Mouse (Mus musculus) hindbrain, postnatal 0 days (tissue): ENCODE data around the gene Adam30. TPM values are rescaled to one million over a fixed set of nuclear protein-coding genes. Genes with fewer than 3 reads are reported as not detected.
A peak's percentile ranks its signal among the peaks of the same experiment; 100 is the strongest.

Source experiments
- ATAC-seq: fragments of 200-750 bp; cut with Nextera tagmentation; 2 replicates; pipeline ENCODE4 v1.8.0; 2017; ENCODE audit warnings: mild to moderate bottlenecking, moderate TSS enrichment, moderate library complexity
- DNase-seq: peaks from one replicate; pipeline ENCODE4 v3.0.0-alpha.2; 2015; ENCODE audit warnings: low spot score
- H3K27ac ChIP-seq: fragments of 300-500 bp; sonication (generic); 2 replicates; pipeline ENCODE4 v1.5.1; 2014; ENCODE audit warnings: mild to moderate bottlenecking
- H3K27me3 ChIP-seq: fragments of 300-500 bp; sonication (generic); 2 replicates; pipeline ENCODE4 v1.6.1; 2014; ENCODE audit warnings: low read length, mixed read lengths; ENCODE audit not compliant: insufficient read depth
- H3K36me3 ChIP-seq: fragments of 300-500 bp; sonication (generic); 2 replicates; pipeline ENCODE4 v1.6.1; 2014; ENCODE audit warnings: low read length, mixed read lengths; ENCODE audit not compliant: insufficient read depth
- H3K4me1 ChIP-seq: fragments of 300-500 bp; sonication (generic); 2 replicates; pipeline ENCODE4 v1.6.1; 2014; ENCODE audit warnings: antibody characterized with exemption, low read length, mixed read lengths; ENCODE audit not compliant: insufficient read depth
- H3K4me2 ChIP-seq: fragments of 300-500 bp; sonication (generic); 2 replicates; pipeline ENCODE4 v1.6.1; 2014; ENCODE audit warnings: low read depth, mild to moderate bottlenecking, low read length, moderate library complexity, mixed read lengths
- H3K4me3 ChIP-seq: fragments of 300-500 bp; sonication (generic); 2 replicates; pipeline ENCODE4 v1.5.1; 2014; ENCODE audit warnings: low read length
- H3K9ac ChIP-seq: fragments of 300-500 bp; sonication (generic); replicated peaks from 2 replicates; pipeline ENCODE4 v1.6.1; 2014; ENCODE audit warnings: mild to moderate bottlenecking, low read length, moderate library complexity, mixed read lengths
- H3K9me3 ChIP-seq: fragments of 300-500 bp; sonication (generic); 2 replicates; pipeline ENCODE4 v1.6.1; 2016; ENCODE audit warnings: low read length, mixed read lengths
- CTCF ChIP-seq: IDR thresholded peaks from 2 replicates; pipeline ENCODE4 v1.5.1; 2016; ENCODE audit warnings: antibody characterized with exemption, control low read depth, low read depth
- WGBS: fragments of 180-500 bp; shearing (Covaris S2); extraction: QIAGEN DNeasy Blood & Tissue Kit; methylation state at CpG from one replicate; pipeline ENCODE4 v1.1.7; 2014; 5-methylcytosine and 5-hydroxymethylcytosine counted together
- polyA plus RNA-seq: library from polyadenylated mRNA; unstranded; fragments of >200 nt; fragmentation: Nextera tagmentation; extraction: Ambion mirVana; gene quantifications from 2 replicates; pipeline ENCODE4 v1.2.1, GENCODE M21; 2015
- total RNA-seq: library from RNA; depleted of rRNA; stranded (reverse); fragments of >200 nt; gene quantifications from 2 replicates; pipeline ENCODE4 v1.2.3, GENCODE M21; 2014

Adam30 gene
- total and polyA plus RNA-seq, 2 experiments from 2014 or later, result 0.10 TPM; not detected in 1

GRCm38 (mm10) chr3:98132636-98133035 lies 27.8 kb upstream of the Adam30 start:
- H3K9ac ChIP-seq, result no peak overlapping the region
- H3K4me2 ChIP-seq, result no peak overlapping the region
- H3K27ac ChIP-seq, result no peak overlapping the region
- ATAC-seq (no peak), DNase-seq (no peak)
- no peak overlapping the region for H3K4me3 ChIP-seq
- H3K9me3 ChIP-seq, result no peaks in the 10 kb centered on the region
- no peaks in the 10 kb centered on the region for H3K4me1 ChIP-seq
- WGBS, result 86% methylated on average over 8 of the region's 8 CpGs
- H3K36me3 ChIP-seq, result peaks cover 12% of the 10 kb centered on the region
- no peaks in the 10 kb centered on the region for H3K27me3 ChIP-seq
- TF ChIP-seq CTCF, result no peak

- H3K27ac ChIP-seq, result no peak overlapping the region
- WGBS, result 93% methylated on average over 15 of the region's 15 CpGs
- H3K4me2 ChIP-seq, result no peak overlapping the region
- no peak for TF ChIP-seq CTCF
- DNase-seq (no peak), ATAC-seq (no peak)
- no peaks in the 10 kb centered on the region for H3K27me3 ChIP-seq
- no peaks in the 10 kb centered on the region for H3K4me1 ChIP-seq
- no peak overlapping the region for H3K9ac ChIP-seq
- H3K36me3 ChIP-seq, result peaks cover 23% of the 10 kb centered on the region
- H3K4me3 ChIP-seq, result no peak overlapping the region
- no peaks in the 10 kb centered on the region for H3K9me3 ChIP-seq
These were observed 19.0 kb upstream of the Adam30 start for GRCm38 (mm10) chr3:98141456-98141855.

- Histone ChIP-seq H3K4me2 (no peak overlapping the region), H3K27me3 (no peaks in the 10 kb centered on the region), H3K36me3 (peaks cover 24% of the 10 kb centered on the region), H3K4me1 (no peaks in the 10 kb centered on the region), H3K4me3 (no peak overlapping the region), H3K9me3 (no peaks in the 10 kb centered on the region), H3K9ac (no peak overlapping the region), H3K27ac (no peak overlapping the region)
- TF ChIP-seq CTCF, result no peak
- WGBS, result 95% methylated on average over 13 of the region's 13 CpGs
- no peak for ATAC-seq
- no peak for DNase-seq
These were observed 17.6 kb upstream of the Adam30 start for GRCm38 (mm10) chr3:98142862-98143261.

- Histone ChIP-seq H3K36me3 (peaks cover 16% of the 10 kb centered on the region; the same call in 1 of the 2 replicates), H3K4me3 (no peak overlapping the region), H3K4me1 (no peaks in the 10 kb centered on the region), H3K4me2 (no peak overlapping the region), H3K9me3 (no peaks in the 10 kb centered on the region), H3K9ac (no peak overlapping the region), H3K27ac (peak overlapping the region; percentile 41; the same call in 1 of the 2 replicates), H3K27me3 (no peaks in the 10 kb centered on the region)
- DNase-seq (no peak), ATAC-seq (peak; percentile 34; the same call in 1 of the 2 replicates)
- TF ChIP-seq CTCF, result no peak
- 63% methylated on average over 10 of the region's 10 CpGs for WGBS
These were observed 15.2 kb upstream of the Adam30 start for GRCm38 (mm10) chr3:98145204-98145603.

- ATAC-seq, result no peak
- H3K4me3 ChIP-seq, result no peak overlapping the region
- WGBS, result 92% methylated on average over 29 of the region's 29 CpGs
- H3K9ac ChIP-seq, result no peak overlapping the region
- no peak for TF ChIP-seq CTCF
- H3K27ac ChIP-seq, result no peak overlapping the region
- DNase-seq, result no peak
- H3K4me2 ChIP-seq, result no peak overlapping the region
- no peaks in the 10 kb centered on the region for H3K27me3 ChIP-seq
- H3K36me3 ChIP-seq, result peaks cover 16% of the 10 kb centered on the region; the same call in 1 of the 2 replicates
- no peaks in the 10 kb centered on the region for H3K4me1 ChIP-seq
- no peaks in the 10 kb centered on the region for H3K9me3 ChIP-seq
These were observed 13.7 kb upstream of the Adam30 start for GRCm38 (mm10) chr3:98146471-98147410.

GRCm38 (mm10) chr3:98147706-98148105 lies 12.7 kb upstream of the Adam30 start:
- Histone ChIP-seq H3K4me2 (no peak overlapping the region), H3K4me1 (no peaks in the 10 kb centered on the region), H3K9ac (no peak overlapping the region), H3K9me3 (no peaks in the 10 kb centered on the region), H3K27me3 (no peaks in the 10 kb centered on the region), H3K36me3 (peaks cover 14% of the 10 kb centered on the region; the same call in 1 of the 2 replicates), H3K27ac (no peak overlapping the region), H3K4me3 (no peak overlapping the region)
- DNase-seq (no peak), ATAC-seq (no peak)
- no peak for TF ChIP-seq CTCF
- WGBS, result 86% methylated on average over 14 of the region's 14 CpGs

GRCm38 (mm10) chr3:98149881-98150280 lies 10.5 kb upstream of the Adam30 start:
- TF ChIP-seq CTCF, result no peak
- H3K27ac ChIP-seq, result no peak overlapping the region

More at GRCm38 (mm10) chr3:98149881-98150280, 10.5 kb upstream of the Adam30 start:
- Histone ChIP-seq H3K4me3 (no peak overlapping the region), H3K4me1 (no peaks in the 10 kb centered on the region), H3K27me3 (no peaks in the 10 kb centered on the region), H3K9ac (no peak overlapping the region), H3K9me3 (no peaks in the 10 kb centered on the region), H3K4me2 (no peak overlapping the region), H3K36me3 (peaks cover 7% of the 10 kb centered on the region; the same call in 1 of the 2 replicates)
- DNase-seq (no peak), ATAC-seq (no peak)
- WGBS, result 95% methylated on average over 11 of the region's 11 CpGs
